Mouse (Mus musculus): ENCODE measurements around the gene Cnr2.

DNA sequence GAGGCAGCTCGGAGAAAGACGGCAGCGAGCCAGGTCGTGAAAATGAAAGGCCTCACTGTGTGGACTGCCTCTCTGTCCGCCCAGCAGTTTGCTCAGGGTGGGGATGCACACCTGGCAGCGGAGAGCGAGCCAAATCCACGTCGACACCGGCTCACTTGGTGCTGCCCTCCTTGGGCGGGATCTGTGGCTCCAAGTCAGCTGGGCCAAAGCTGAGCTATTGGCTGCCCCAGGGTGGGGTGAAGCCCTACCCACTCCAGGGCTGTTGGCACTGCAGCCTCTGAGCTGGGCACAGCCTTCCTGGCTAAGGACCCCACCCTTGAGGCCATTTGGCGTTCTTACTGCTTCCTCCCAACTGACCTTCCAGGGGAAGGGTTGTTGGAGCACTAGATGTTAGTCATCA lies 69.2 kb downstream of the Cnr2 start:
- TF ChIP-seq MYOD1 (IDR thresholded peaks at IDR 0.05; ENCODE audit: control insufficient read depth in 1 of 3, insufficient read length in 2 of 3, low read depth in 2 of 3) = peak in 2 of 3 experiments; percentile 71 to 90
- TF ChIP-seq MAX (IDR thresholded peaks at IDR 0.05; ENCODE audit: low read depth) = no peak
- TF ChIP-seq E2F4 (IDR thresholded peaks at IDR 0.05; ENCODE audit: insufficient read depth) = no peak
- TF ChIP-seq TCF12 (IDR thresholded peaks at IDR 0.05; ENCODE audit: insufficient read depth, poor library complexity, severe bottlenecking) = no peak
- TF ChIP-seq POLR2A (IDR thresholded peaks at IDR 0.05; ENCODE audit: insufficient read length, low read depth) = peak; percentile 96

All from myocyte (in vitro differentiated cells).